Mouse (Mus musculus) liver, postnatal 0 days (tissue): ENCODE results near the gene Col6a3. TPM values are rescaled to one million over a fixed set of nuclear protein-coding genes. Genes with fewer than 3 reads are reported as not detected.

Source experiments
- ATAC-seq: fragments of 200-750 bp; cut with Nextera tagmentation; 2 replicates; pipeline ENCODE4 v1.8.0; 2017; ENCODE audit warnings: mild to moderate bottlenecking, moderate library complexity
- DNase-seq: peaks from one replicate; pipeline ENCODE4 v3.0.0-alpha.2; 2016
- H3K27ac ChIP-seq: fragments of 300-500 bp; sonication (generic); 2 replicates; pipeline ENCODE4 v1.5.1; 2014; ENCODE audit warnings: antibody characterized with exemption, moderate library complexity, mild to moderate bottlenecking, low read depth
- H3K27me3 ChIP-seq: fragments of 300-500 bp; sonication (generic); 2 replicates; pipeline ENCODE4 v1.6.1; 2014; ENCODE audit warnings: low read length, control low read depth, mixed read lengths; ENCODE audit not compliant: insufficient read depth
- H3K36me3 ChIP-seq: fragments of 300-500 bp; sonication (generic); replicated peaks from 2 replicates; pipeline ENCODE4 v1.6.1; 2014; ENCODE audit warnings: mild to moderate bottlenecking, control low read depth, low read length, moderate library complexity, mixed read lengths; ENCODE audit not compliant: insufficient read depth
- H3K4me1 ChIP-seq: fragments of 300-500 bp; sonication (generic); 2 replicates; pipeline ENCODE4 v1.6.1; 2014; ENCODE audit warnings: antibody characterized with exemption, mild to moderate bottlenecking, control low read depth; ENCODE audit not compliant: insufficient read depth
- H3K4me2 ChIP-seq: fragments of 300-500 bp; sonication (generic); 2 replicates; pipeline ENCODE4 v1.6.1; 2014; ENCODE audit warnings: low read depth, mild to moderate bottlenecking, low read length, moderate library complexity, mixed read lengths
- H3K4me3 ChIP-seq: fragments of 300-500 bp; sonication (generic); 2 replicates; pipeline ENCODE4 v1.5.1; 2014; ENCODE audit warnings: low read depth, low read length
- H3K9ac ChIP-seq: fragments of 300-500 bp; sonication (generic); replicated peaks from 2 replicates; pipeline ENCODE4 v1.6.1; 2014; ENCODE audit warnings: mild to moderate bottlenecking, moderate library complexity
- H3K9me3 ChIP-seq: fragments of 300-500 bp; sonication (generic); 2 replicates; pipeline ENCODE4 v1.6.1; 2016; ENCODE audit warnings: mild to moderate bottlenecking, control low read depth, low read length, mixed read lengths
- CTCF ChIP-seq: sonication (generic); IDR thresholded peaks from 2 replicates; pipeline ENCODE4 v1.5.1; 2016; ENCODE audit warnings: antibody characterized with exemption, low read depth
- EP300 ChIP-seq: IDR thresholded peaks from 2 replicates; pipeline ENCODE4 v1.6.1; 2016; ENCODE audit warnings: antibody characterized with exemption, low read depth, mild to moderate bottlenecking
- WGBS: fragments of 180-500 bp; shearing (Covaris S2); extraction: QIAGEN DNeasy Blood & Tissue Kit; methylation state at CpG from one replicate; pipeline ENCODE4 v1.1.7; 2014; ENCODE audit not compliant: insufficient replicate concordance; 5-methylcytosine and 5-hydroxymethylcytosine counted together
- polyA plus RNA-seq: library from polyadenylated mRNA; unstranded; fragments of >200 nt; fragmentation: Nextera tagmentation; extraction: Ambion mirVana; gene quantifications from 2 replicates; pipeline ENCODE4 v1.2.1, GENCODE M21; 2015

The Col6a3 gene
- polyA plus RNA-seq, 1 experiment from 2014 or later, result 5.2 TPM

GRCm38 (mm10) chr1:90780446-90780845, 63.3 kb downstream of the Col6a3 start:
- TF ChIP-seq CTCF (no peak), EP300 (no peak)
- Histone ChIP-seq H3K9me3 (no peaks in the 10 kb centered on the region), H3K36me3 (no peaks in the 10 kb centered on the region), H3K27me3 (no peaks in the 10 kb centered on the region), H3K4me2 (no peak overlapping the region), H3K4me1 (no peaks in the 10 kb centered on the region), H3K4me3 (no peak overlapping the region), H3K27ac (no peak overlapping the region), H3K9ac (no peak overlapping the region)
- no peak for ATAC-seq
- no peak for DNase-seq
- WGBS, result 65% methylated on average over 1 of the region's 1 CpGs

GRCm38 (mm10) chr1:90779072-90779471, 64.7 kb downstream of the Col6a3 start:
- no peak overlapping the region for H3K9ac ChIP-seq
- DNase-seq (no peak), ATAC-seq (no peak)
- no peaks in the 10 kb centered on the region for H3K9me3 ChIP-seq
- no peaks in the 10 kb centered on the region for H3K27me3 ChIP-seq
- no peaks in the 10 kb centered on the region for H3K4me1 ChIP-seq
- no peak overlapping the region for H3K27ac ChIP-seq
- WGBS, result 75% methylated on average over 7 of the region's 7 CpGs
- no peaks in the 10 kb centered on the region for H3K36me3 ChIP-seq
- no peak overlapping the region for H3K4me2 ChIP-seq
- H3K4me3 ChIP-seq, result no peak overlapping the region
- TF ChIP-seq CTCF (no peak), EP300 (no peak)

GRCm38 (mm10) chr1:90775477-90776241, 68.1 kb downstream of the Col6a3 start:
- Histone ChIP-seq H3K27me3 (no peaks in the 10 kb centered on the region), H3K4me1 (no peaks in the 10 kb centered on the region), H3K9ac (no peak overlapping the region), H3K27ac (no peak overlapping the region), H3K4me2 (no peak overlapping the region), H3K36me3 (no peaks in the 10 kb centered on the region), H3K9me3 (no peaks in the 10 kb centered on the region), H3K4me3 (no peak overlapping the region)
- ATAC-seq (no peak), DNase-seq (no peak)
- TF ChIP-seq CTCF (no peak), EP300 (no peak)
- 36% methylated on average over 10 of the region's 10 CpGs for WGBS

GRCm38 (mm10) chr1:90771172-90771571, 72.6 kb downstream of the Col6a3 start:
- Histone ChIP-seq H3K9me3 (no peaks in the 10 kb centered on the region), H3K9ac (no peak overlapping the region), H3K36me3 (no peaks in the 10 kb centered on the region), H3K4me3 (no peak overlapping the region), H3K27me3 (no peaks in the 10 kb centered on the region), H3K4me1 (no peaks in the 10 kb centered on the region), H3K27ac (no peak overlapping the region), H3K4me2 (no peak overlapping the region)
- TF ChIP-seq EP300 (no peak), CTCF (no peak)
- DNase-seq, result no peak
- no peak for ATAC-seq
- WGBS, result 58% methylated on average over 4 of the region's 4 CpGs

GRCm38 (mm10) chr1:90770027-90770426, 73.7 kb downstream of the Col6a3 start:
- H3K9me3 ChIP-seq, result no peaks in the 10 kb centered on the region
- H3K9ac ChIP-seq, result no peak overlapping the region
- no peak overlapping the region for H3K27ac ChIP-seq
- TF ChIP-seq CTCF, result no peak
- no peak for TF ChIP-seq EP300
- no peaks in the 10 kb centered on the region for H3K27me3 ChIP-seq
- no peaks in the 10 kb centered on the region for H3K36me3 ChIP-seq
- no peak for ATAC-seq
- WGBS, result 66% methylated on average over 7 of the region's 7 CpGs
- H3K4me2 ChIP-seq, result no peak overlapping the region
- no peak overlapping the region for H3K4me3 ChIP-seq
- no peak for DNase-seq
- no peaks in the 10 kb centered on the region for H3K4me1 ChIP-seq

GRCm38 (mm10) chr1:90769301-90769700, 74.5 kb downstream of the Col6a3 start:
- Histone ChIP-seq H3K4me2 (no peak overlapping the region), H3K4me3 (no peak overlapping the region), H3K4me1 (no peaks in the 10 kb centered on the region), H3K9me3 (no peaks in the 10 kb centered on the region), H3K27me3 (no peaks in the 10 kb centered on the region), H3K27ac (no peak overlapping the region), H3K36me3 (no peaks in the 10 kb centered on the region), H3K9ac (no peak overlapping the region)
- no peak for TF ChIP-seq EP300
- no peak for TF ChIP-seq CTCF
- DNase-seq (no peak), ATAC-seq (no peak)
- 52% methylated on average over 7 of the region's 7 CpGs for WGBS
